Mouse (Mus musculus) lung, postnatal 4 days (tissue): ENCODE data around the gene Clasp2.

Source experiments
- DNase-seq, 2 experiments: peaks; one replicate each; pipeline ENCODE4 v3.0.0; 2021

Clasp2 gene

DNA sequence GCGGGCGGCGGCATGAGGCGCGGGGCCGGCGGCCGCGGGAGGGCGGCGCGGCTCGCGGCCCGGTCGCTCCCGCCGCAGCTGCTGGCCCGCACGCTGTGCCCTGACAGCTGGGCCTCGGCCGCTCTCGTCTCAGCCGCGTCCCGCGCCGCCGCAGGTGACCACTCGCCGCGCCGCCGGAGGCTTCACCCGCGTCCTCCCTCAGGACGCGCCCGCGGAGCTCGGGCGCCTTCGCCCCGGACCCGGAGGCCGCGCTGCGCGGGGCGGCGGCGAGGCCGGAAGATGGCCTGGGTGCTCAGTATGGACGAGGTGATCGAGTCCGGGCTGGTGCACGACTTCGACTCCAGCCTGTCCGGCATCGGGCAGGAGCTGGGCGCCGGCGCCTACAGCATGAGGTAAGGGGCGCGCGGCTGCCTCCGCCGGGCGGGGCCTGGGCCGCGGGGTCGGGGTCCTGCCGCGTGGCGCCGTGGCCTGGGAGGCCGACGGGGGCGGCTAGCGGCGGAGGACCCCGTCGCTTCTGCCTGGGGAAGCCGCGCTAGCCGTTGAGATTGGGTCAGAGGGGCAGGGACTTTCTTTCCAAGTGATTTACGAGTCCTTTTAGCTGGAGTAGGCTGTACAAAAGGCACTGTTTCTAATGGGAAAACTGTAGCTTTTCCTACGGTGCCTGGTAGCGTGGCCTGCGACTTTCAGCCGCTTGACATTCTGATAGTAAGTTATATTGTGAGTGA, 190.3 kb downstream of the Clasp2 start:
- peak; percentile 46 to 48 for DNase-seq

DNA sequence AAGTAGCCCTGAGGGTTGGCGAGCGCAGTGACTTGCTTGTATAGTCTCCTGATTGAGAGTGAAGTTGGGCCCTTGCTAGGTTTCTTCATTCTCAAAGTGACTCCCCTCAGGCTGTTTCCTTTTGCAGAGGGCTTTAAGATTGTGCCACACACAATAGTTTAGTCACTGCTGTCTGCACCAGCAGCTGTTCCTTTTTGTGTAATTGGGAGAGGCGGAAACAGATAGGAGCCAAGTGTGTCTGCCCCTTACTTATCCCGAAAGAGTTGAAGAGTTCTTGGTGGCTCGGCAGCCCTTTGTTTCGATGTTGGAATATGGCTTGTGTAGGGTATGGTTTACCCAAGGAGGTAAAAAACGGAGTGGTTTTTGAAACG, 190.8 kb downstream of the Clasp2 start:
- peak; percentile 23 to 29 for DNase-seq

DNA sequence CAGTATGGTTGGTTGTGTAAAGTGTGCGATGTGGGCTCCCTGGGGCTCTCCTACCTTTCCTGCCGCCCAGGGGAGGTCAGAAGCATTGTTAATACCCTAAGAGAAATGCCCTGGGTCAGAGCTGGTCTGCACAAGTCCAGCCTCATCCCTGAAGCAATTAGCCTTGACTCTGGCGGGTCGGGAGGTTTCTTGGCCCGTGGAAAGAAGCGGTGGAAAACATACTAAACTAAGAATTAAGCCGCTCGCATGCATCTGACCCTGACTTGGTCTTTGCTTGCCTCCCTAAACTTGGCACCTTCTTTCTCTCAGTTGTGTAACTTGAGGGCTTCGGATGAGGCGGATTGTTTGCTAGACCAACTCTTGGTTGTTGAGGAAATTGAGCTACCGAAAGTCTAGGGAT, 191.2 kb downstream of the Clasp2 start:
- no peak for DNase-seq

DNA sequence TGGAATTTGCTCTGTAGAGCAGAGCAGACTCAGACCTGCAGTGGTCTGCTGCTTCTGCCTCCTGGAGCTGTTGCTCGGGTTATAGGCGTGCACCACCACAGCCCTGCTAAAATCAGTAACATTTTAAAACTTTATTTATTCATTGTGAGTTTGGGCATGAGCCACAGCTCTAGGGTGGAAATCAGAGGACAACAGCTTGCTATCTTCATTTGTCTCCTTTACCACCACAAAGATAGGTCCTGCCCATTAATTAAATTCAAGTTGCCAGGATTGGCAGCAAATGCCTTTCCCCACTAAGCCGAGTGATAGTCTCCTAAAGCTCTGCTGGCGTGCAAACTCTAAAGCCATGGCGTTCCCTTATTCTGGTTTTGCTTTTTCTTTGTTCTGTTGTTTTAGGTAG, 194.4 kb downstream of the Clasp2 start:
- no peak for DNase-seq

DNA sequence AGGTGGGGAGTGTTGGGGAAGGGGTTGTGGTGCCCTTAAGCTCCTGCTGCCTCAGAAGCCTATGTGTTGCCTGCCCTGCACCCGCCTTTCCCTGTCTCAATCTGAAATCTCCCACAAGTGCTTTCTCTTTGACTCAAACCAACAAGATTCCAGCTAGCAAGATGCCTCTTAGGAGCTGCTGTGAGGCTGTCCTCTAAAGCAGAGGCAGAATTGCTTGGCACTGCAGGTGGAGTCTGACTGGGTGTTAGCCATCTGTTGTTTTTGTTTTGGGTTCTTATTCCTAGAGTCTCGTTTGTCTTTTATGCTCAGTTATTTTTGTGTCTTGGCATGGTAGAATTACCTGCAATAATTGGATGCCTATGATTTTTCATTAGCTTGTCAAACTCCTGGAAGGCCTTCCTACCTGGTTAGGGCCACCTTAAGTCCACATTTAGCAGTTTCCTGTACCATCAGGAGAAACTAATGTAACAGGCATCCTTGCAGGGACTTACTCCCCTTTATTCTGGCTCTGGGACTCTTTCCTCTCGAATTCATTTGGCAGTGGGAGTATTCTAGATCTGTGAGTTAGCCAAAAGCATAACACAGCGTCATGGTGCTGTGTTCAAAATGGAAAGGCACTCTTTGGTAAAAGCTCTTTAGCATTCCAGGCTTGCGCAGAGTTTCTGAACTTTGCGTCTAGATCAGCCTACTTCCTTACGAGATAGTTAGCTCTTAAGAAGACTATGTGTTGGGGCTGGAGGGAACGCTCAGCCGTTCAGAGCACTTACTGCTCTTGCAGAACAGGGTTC, 198.0 kb downstream of the Clasp2 start:
- DNase-seq: no peak

DNA sequence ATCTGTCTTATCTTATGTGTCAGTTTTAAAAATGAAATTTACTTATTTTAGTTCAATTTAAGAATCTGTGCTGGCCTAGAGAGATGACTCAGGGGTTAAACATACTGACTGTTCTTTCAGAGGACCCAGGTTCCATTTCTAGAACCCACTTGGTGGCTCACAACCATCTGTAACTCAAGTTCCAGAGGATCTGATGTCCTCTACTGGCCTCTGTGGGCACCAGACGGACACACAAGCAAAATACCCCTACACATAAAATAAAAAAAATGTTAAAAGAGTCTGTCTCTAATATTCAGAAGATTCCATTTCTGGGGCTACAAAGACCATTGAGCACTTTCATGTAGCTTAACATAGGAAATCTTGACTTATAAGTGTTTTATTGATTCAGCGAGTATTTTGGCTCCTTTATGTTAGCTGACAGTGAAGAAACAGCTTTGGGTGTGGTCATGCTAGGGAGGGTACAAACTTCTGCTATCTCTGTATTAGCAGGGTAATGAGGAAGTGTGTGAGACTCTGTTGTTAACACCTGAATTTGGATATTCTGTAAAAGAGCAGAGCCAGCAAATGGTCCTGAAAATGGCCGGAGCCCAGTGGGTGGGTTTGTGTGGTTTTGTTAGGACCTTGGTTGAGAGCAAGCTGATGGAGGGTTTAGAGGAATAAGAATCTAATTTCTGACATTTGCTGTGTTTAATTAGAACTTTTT, 200.0 kb downstream of the Clasp2 start:
- no peak for DNase-seq

DNA sequence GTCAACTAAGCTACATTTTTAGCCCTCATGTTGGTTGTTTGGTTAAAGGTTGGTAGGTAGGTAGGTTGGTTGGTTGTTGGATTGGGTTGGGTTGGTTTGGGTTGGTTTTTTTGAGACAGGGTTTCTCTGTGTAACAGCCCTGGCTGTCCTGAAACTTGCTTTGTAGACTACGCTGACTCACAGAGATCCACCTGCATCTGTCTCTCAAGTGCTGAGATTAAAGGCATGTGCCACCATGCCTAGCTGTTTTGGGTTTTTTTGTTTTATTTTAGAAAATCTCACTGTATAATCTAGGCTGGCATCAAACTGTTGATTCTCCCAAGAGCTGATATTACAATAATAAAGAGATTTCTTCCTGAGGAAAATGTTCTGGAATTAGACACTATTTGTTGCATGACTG, 202.1 kb downstream of the Clasp2 start:
- DNase-seq: no peak

DNA sequence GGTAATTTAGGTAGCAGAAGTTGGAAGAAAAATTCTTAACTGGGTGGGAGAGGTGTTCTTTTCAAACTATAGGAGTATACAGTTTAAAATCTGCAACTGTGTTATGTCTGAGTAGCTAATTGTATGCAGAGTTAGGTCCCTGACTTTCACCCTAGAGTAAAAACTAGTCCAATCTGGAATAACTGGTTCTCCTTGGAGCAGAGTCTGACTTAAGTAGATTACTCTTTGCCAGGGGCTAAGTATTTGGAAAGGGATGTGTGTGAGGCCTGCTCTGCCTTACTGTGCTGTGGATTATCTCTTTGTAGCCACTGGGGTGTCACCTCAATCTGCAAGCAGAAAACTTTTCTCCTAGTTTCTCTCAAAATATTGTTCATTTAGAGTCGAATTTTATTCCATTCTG, 205.9 kb downstream of the Clasp2 start:
- no peak for DNase-seq

DNA sequence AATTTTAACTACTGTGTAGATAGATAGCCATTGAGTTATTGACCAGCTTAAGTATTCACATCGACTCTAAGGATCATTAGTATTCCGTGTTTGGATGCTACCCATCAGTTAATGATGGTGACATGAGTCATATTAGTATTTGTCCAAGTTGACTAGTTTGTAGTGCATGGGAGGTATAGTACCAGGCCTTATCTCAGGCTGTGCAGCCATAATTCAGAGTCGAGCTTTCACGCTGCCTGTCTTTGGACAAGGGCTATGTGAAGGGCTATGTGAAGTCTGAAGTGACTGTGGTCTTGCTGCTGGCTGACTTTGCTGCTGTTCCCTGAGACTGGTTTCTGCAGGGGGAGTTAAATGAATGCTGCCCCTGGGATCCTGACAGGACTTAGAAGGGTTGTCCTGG, 216.5 kb downstream of the Clasp2 start:
- DNase-seq: no peak

DNA sequence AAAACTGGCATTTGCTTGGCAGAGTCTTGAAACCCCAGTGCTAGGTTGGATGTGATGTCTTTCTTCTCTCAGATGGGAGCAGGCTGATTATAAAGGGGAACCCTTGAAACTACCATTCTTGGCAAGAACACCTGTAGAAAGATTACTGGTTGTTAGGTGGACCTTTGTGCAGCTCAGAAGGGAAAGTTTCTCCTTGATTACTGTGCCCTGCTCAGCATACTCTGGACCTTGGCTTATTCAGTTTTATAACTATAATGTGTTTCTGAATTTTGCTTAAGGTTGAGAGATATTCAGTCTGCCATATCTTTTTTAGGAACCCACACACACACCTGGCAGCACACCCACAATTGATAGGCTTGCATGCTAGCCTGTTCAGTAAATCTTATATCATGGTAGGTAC, 222.4 kb downstream of the Clasp2 start:
- DNase-seq: no peak

DNA sequence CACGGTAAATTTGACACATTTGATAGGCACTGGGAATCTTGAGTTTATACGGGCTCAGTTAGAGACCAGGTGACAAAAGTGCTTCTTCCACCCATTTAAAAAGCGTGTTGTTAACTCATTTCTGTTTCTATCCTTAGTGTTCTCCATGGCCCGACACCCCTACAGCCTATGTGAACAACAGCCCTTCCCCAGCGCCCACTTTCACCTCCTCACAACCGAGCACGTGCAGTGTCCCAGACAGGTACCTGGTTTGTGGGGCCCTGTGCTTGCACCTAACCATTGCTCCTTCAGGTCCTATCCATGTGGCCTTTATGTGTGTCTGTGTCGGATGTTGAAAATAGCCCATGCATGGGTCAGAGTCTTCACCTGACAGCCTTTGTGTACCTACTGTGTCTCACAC, 223.1 kb downstream of the Clasp2 start:
- DNase-seq: no peak

DNA sequence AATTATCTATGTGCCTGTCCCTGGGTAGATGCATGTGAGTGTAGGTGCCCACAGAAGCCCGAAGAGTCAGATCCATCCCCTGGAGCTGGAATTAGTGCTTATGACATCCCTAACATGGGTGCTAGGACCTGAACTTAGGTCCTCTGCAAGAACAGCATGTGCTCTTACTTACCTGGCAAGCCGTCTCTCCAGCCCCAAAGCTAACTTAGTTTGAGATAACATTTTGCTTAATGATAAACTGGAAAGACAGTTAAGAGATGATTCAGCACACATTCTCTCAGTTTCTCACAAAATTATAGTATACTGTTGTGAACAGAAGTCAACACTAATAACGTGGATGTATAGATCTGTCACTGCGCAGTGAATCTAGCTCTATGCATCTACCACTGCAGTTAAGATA, 225.6 kb downstream of the Clasp2 start:
- no peak for DNase-seq

DNA sequence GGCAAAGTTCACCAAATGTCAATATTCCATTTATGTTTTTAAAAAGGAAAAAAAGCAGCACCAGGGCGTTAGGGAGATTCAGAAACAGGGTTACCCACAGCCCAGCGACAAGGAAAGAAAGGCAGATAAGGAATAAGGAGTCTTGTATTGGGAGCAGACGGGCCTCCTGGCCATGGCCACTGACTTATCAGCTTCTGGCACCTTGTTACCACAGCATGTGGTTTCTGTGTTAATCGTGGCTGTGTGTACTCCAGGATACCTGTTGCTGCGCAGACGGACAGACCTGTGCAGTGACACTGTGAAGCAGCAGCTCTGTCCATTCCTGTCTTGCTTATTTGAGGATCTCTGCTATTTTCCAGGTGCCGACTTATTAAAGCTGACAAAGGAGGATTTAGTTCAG, 227.7 kb downstream of the Clasp2 start:
- DNase-seq: no peak
